In genomic region chr9:99870780-99871555, GRCm38 (mm10) we compare ENCODE assay signal across 14 mouse cellular contexts. TPM values are rescaled to one million over a fixed set of nuclear protein-coding genes. Genes with fewer than 3 reads are reported as not detected.
DNase-seq lines count a peak whose midpoint lies in the region; ATAC-seq lines count a peak whose summit lies in the region.
"Had no signal": no experiment of that assay in that cellular context is flagged by ENCODE, and none has a peak within 500 bp of the region (broad histone marks: within the 10 kb centered on the region; RNA-seq: fewer than 3 reads in every experiment).

No protein-coding gene starts in this region.

- no peak overlapping the region for H3K9ac ChIP-seq in heart, embryonic 12.5 days
- H3K9ac ChIP-seq in hindbrain, embryonic 14.5 days: 0 out of 2 replicates have a peak overlapping the region, but pooled peaks have one; percentile 43
- no peak overlapping the region for H3K9ac ChIP-seq in neural tube, embryonic 11.5 days (ENCODE audit: low read length)
- H3K9ac ChIP-seq: intestine, embryonic 15.5 days had no signal

- H3K4me2 ChIP-seq in heart, embryonic 12.5 days: peak overlapping the region; percentile 47
- H3K4me2 ChIP-seq in hindbrain, embryonic 14.5 days (replicated peaks): peak overlapping the region; percentile 23
- 0 out of 2 replicates have a peak overlapping the region, but pooled peaks have one; percentile 12 for H3K4me2 ChIP-seq in neural tube, embryonic 11.5 days (ENCODE audit: low read depth)
- H3K4me2 ChIP-seq: intestine, embryonic 15.5 days had no signal

- intact Hi-C loops in heart, postnatal 25 days (cut with DNase I): no loop called here
- intact Hi-C loops in gastrocnemius, postnatal 14 days (cut with DNase I; ENCODE audit: low total_unique reads): no loop called here

- H3K27me3 ChIP-seq in heart, embryonic 12.5 days (replicated peaks): peaks cover 88% of the 10 kb centered on the region
- peaks cover 92% of the 10 kb centered on the region for H3K27me3 ChIP-seq in hindbrain, embryonic 14.5 days (ENCODE audit: control insufficient read depth, insufficient read depth, low read length)
- H3K27me3 ChIP-seq in neural tube, embryonic 11.5 days (ENCODE audit: control insufficient read depth, insufficient read depth, low read length): peaks cover 99% of the 10 kb centered on the region
- H3K27me3 ChIP-seq: CH12.LX had no signal

- H3K27ac ChIP-seq in heart, embryonic 12.5 days (ENCODE audit: poor library complexity, severe bottlenecking): no peak overlapping the region
- peak overlapping the region; percentile 55 for H3K27ac ChIP-seq in hindbrain, embryonic 14.5 days
- H3K27ac ChIP-seq in neural tube, embryonic 11.5 days (ENCODE audit: low read depth, low read length): no peak overlapping the region
- H3K27ac ChIP-seq: intestine, embryonic 15.5 days had no signal

- no peak for DNase-seq in heart, postnatal 25 days (ENCODE audit: low spot score)
- DNase-seq in embryo, embryonic 10.5 days (ENCODE audit: low spot score): peak; percentile 42
- no peak for DNase-seq in hindbrain, embryonic 14.5 days (ENCODE audit: low spot score)
- DNase-seq in neural tube, embryonic 11.5 days (ENCODE audit: low spot score): peak; percentile 59
- no peak for DNase-seq in adrenal gland, postnatal 4 days (ENCODE audit: low spot score in 2 of 2)
- no peak for DNase-seq in kidney, postnatal 10 days
- DNase-seq in gastrocnemius, postnatal 14 days: no peak
- DNase-seq: adrenal gland, postnatal 25 days had no signal

- H3K9me3 ChIP-seq in heart, embryonic 12.5 days (replicated peaks): no peaks in the 10 kb centered on the region
- no peaks in the 10 kb centered on the region for H3K9me3 ChIP-seq in hindbrain, embryonic 14.5 days (ENCODE audit: control insufficient read depth, low read length)
- no peaks in the 10 kb centered on the region for H3K9me3 ChIP-seq in neural tube, embryonic 11.5 days (ENCODE audit: control insufficient read depth, low read length)
- H3K9me3 ChIP-seq: intestine, embryonic 15.5 days had no signal

- H3K4me3 ChIP-seq in heart, embryonic 12.5 days: peak overlapping the region; percentile 28
- peak overlapping the region; percentile 26 for H3K4me3 ChIP-seq in hindbrain, embryonic 14.5 days (replicated peaks; ENCODE audit: low read length)
- H3K4me3 ChIP-seq in neural tube, embryonic 11.5 days (ENCODE audit: low read depth, low read length): no peak overlapping the region
- H3K4me3 ChIP-seq: intestine, embryonic 15.5 days had no signal

- ATAC-seq in heart, embryonic 12.5 days (ENCODE audit: insufficient number of reproducible peaks, low FRiP score): no peak
- ATAC-seq in hindbrain, embryonic 14.5 days (ENCODE audit: low FRiP score): no peak
- ATAC-seq in neural tube, embryonic 11.5 days (ENCODE audit: insufficient read depth, low FRiP score, low TSS enrichment): no peak
- ATAC-seq: intestine, embryonic 15.5 days had no signal

- WGBS in heart, embryonic 12.5 days: 2% methylated on average over 37 of the region's 37 CpGs
- 2% methylated on average over 37 of the region's 37 CpGs for WGBS in hindbrain, embryonic 14.5 days
- WGBS in neural tube, embryonic 11.5 days: 1% methylated on average over 37 of the region's 37 CpGs

- peaks cover 37% of the 10 kb centered on the region for H3K4me1 ChIP-seq in heart, embryonic 12.5 days (replicated peaks)
- no peaks in the 10 kb centered on the region; the same call in 1 of the 2 replicates for H3K4me1 ChIP-seq in hindbrain, embryonic 14.5 days (replicated peaks; ENCODE audit: control insufficient read depth, insufficient read depth, low read length)
- H3K4me1 ChIP-seq in neural tube, embryonic 11.5 days (ENCODE audit: control insufficient read depth, insufficient read depth, low read length): peaks cover 17% of the 10 kb centered on the region

- H3K36me3 ChIP-seq in heart, embryonic 12.5 days: no peaks in the 10 kb centered on the region
- H3K36me3 ChIP-seq in hindbrain, embryonic 14.5 days (replicated peaks; ENCODE audit: control insufficient read depth, insufficient read depth): no peaks in the 10 kb centered on the region
- H3K36me3 ChIP-seq in neural tube, embryonic 11.5 days (ENCODE audit: control insufficient read depth, insufficient read depth, low read length): no peaks in the 10 kb centered on the region
- H3K36me3 ChIP-seq: intestine, embryonic 15.5 days had no signal

RNA-seq across cellular contexts. Expression of gene Sox14, which starts 5.0 kb away (rescaled TPM):
- 0.13 TPM in 1 of 2 replicates, not detected in the other for polyA plus RNA-seq in heart, embryonic 12.5 days (2016; fragmentation: Nextera tagmentation; extraction: Ambion mirVana)
- total RNA-seq in heart, postnatal 25 days (2021): not detected
- 9.8 and 9.9 TPM in 2 replicates for polyA plus RNA-seq in hindbrain, embryonic 14.5 days (2014; fragmentation: Nextera tagmentation; extraction: Ambion mirVana)
- 4.2 and 4.8 TPM in 2 replicates for polyA plus RNA-seq in neural tube, embryonic 11.5 days (2014; fragmentation: Nextera tagmentation; extraction: Ambion mirVana)
- total RNA-seq in adrenal gland, postnatal 4 days (2021): not detected
- not detected for total RNA-seq in gastrocnemius, postnatal 14 days (2021)
- total RNA-seq: adrenal gland, postnatal 25 days; CH12.LX; left cerebral cortex, postnatal 36 days; megakaryocyte-erythroid progenitor cell, adult 5-6 weeks had no signal
- polyA plus RNA-seq: intestine, embryonic 15.5 days; small intestine, adult 2 months had no signal

Comparison
In these comparisons a context has a peak if more than half of its experiments do, and no peak if none do; other contexts are left out.
1. DNase-seq: peak in embryo, embryonic 10.5 days (single experiment) and neural tube, embryonic 11.5 days (single experiment); none in heart, postnatal 25 days (single experiment), hindbrain, embryonic 14.5 days (single experiment), adrenal gland, postnatal 4 days (0 of 2), kidney, postnatal 10 days (single experiment) and gastrocnemius, postnatal 14 days (single experiment).
2. Peak in every context shown above with its lines, with median percentiles within 50 percentile points of each other: H3K4me2 ChIP-seq.